Mouse (Mus musculus) embryo, embryonic 10.5 days (tissue): ENCODE measurements at regions not wholly inside any gene's neighbourhood (a gene's known extent, or its start where the extent isn't known, plus 50 kb on each side); places are given as distances from the start of the nearest gene placed in this dataset.

Source experiments
- DNase-seq: peaks from one replicate; pipeline ENCODE4 v3.0.0-alpha.2; 2015; ENCODE audit warnings: low spot score

- DNase-seq, result no peak
These were observed 100.7 kb upstream of the Irak1bp1 start for GRCm38 (mm10) chr9:82728652-82729051.

GRCm38 (mm10) chr9:82729646-82730045 lies 99.7 kb upstream of the Irak1bp1 start:
- DNase-seq, result no peak

- no peak for DNase-seq
These were observed 96.2 kb upstream of the Irak1bp1 start for GRCm38 (mm10) chr9:82733024-82733585.

GRCm38 (mm10) chr9:82734959-82735358 lies 94.4 kb upstream of the Irak1bp1 start:
- DNase-seq, result no peak

GRCm38 (mm10) chr9:82759979-82760378 lies 69.4 kb upstream of the Irak1bp1 start:
- no peak for DNase-seq

GRCm38 (mm10) chr9:82760682-82761468 lies 68.5 kb upstream of the Irak1bp1 start:
- DNase-seq, result no peak

GRCm38 (mm10) chr9:82763651-82764050 lies 65.7 kb upstream of the Irak1bp1 start:
- no peak for DNase-seq
